In genomic region chr3:92050382-92051054, GRCm38 (mm10) we compare ENCODE assay signal across 10 mouse cellular contexts. TPM values are rescaled to one million over a fixed set of nuclear protein-coding genes. Genes with fewer than 3 reads are reported as not detected.
DNase-seq lines count a peak whose midpoint lies in the region; ATAC-seq and TF ChIP-seq lines count a peak whose summit lies in the region.
"Had no signal": no experiment of that assay in that cellular context is flagged by ENCODE, and none has a peak within 500 bp of the region (broad histone marks: within the 10 kb centered on the region; RNA-seq: fewer than 3 reads in every experiment).

No protein-coding gene starts in this region.

- no peak overlapping the region for H3K9ac ChIP-seq in kidney, embryonic 14.5 days (ENCODE audit: low read depth, low read length)

- H3K4me3 ChIP-seq in kidney, adult 2 months (ENCODE audit: insufficient read depth, low read depth, low read length), result no peak overlapping the region
- H3K4me3 ChIP-seq in kidney, embryonic 14.5 days (ENCODE audit: low read length), result no peak overlapping the region

- H3K36me3 ChIP-seq in kidney, adult 2 months (ENCODE audit: control insufficient read depth, insufficient read depth, low read length), result no peaks in the 10 kb centered on the region
- no peaks in the 10 kb centered on the region for H3K36me3 ChIP-seq in kidney, embryonic 14.5 days (ENCODE audit: control insufficient read depth, insufficient read depth, low read length)

- no peak overlapping the region for H3K27ac ChIP-seq in kidney, adult 2 months (ENCODE audit: insufficient read depth, low read depth, low read length)
- no peak overlapping the region for H3K27ac ChIP-seq in kidney, embryonic 14.5 days (ENCODE audit: low read depth, low read length)

- no peaks in the 10 kb centered on the region for H3K4me1 ChIP-seq in kidney, adult 2 months (ENCODE audit: control insufficient read depth, insufficient read depth, low read length)
- no peaks in the 10 kb centered on the region for H3K4me1 ChIP-seq in kidney, embryonic 14.5 days (ENCODE audit: control insufficient read depth, insufficient read depth, low read length)

- TF ChIP-seq POLR2A in kidney, adult 2 months (IDR thresholded peaks at IDR 0.05; ENCODE audit: low read depth, low read length), result no peak

- H3K27me3 ChIP-seq in kidney, adult 2 months (replicated peaks; ENCODE audit: control insufficient read depth, insufficient read depth, low read length), result no peaks in the 10 kb centered on the region
- H3K27me3 ChIP-seq in kidney, embryonic 14.5 days (ENCODE audit: control insufficient read depth, insufficient read depth, low read length), result no peaks in the 10 kb centered on the region

- TF ChIP-seq CTCF in kidney, adult 2 months (conservative IDR thresholded peaks at IDR 0.05; ENCODE audit: insufficient read depth, insufficient read length, low read depth, low read length), result 0 out of 2 replicates have a peak, but pooled peaks have one; percentile 2

- DNase-seq in CD4-positive, CD25-positive, alpha-beta regulatory T cell, adult 2 months (ENCODE audit: low read depth, low spot score), result peak; percentile 3
- peak; percentile 49 for DNase-seq in kidney, adult 2 months
- DNase-seq in ovary, postnatal 14 days (ENCODE audit: low spot score), result peak; percentile 9
- no peak for DNase-seq in ovary, postnatal 36 days (ENCODE audit: low spot score)
- peak; percentile 57 for DNase-seq in retina, postnatal 1 day

- WGBS in kidney, adult 2 months, result 48% methylated on average over 6 of the region's 6 CpGs
- 51% methylated on average over 6 of the region's 6 CpGs for WGBS in kidney, embryonic 14.5 days

- no peak overlapping the region for H3K4me2 ChIP-seq in kidney, embryonic 14.5 days (replicated peaks; ENCODE audit: low read depth, low read length)

- no peak for ATAC-seq in CD4-positive, CD25-positive, alpha-beta regulatory T cell, adult 4 months
- ATAC-seq in kidney, embryonic 14.5 days (ENCODE audit: low FRiP score, low TSS enrichment), result no peak
- ATAC-seq in erythroid progenitor cell, adult 5-6 weeks (replicated peaks; ENCODE audit: low FRiP score, poor library complexity, severe bottlenecking), result no peak

- H3K9me3 ChIP-seq in kidney, embryonic 14.5 days (ENCODE audit: control insufficient read depth, low read length), result no peaks in the 10 kb centered on the region

RNA-seq across cellular contexts. Expression of gene Lor, which starts 32.4 kb away (rescaled TPM):
- polyA plus RNA-seq in CD4-positive, CD25-positive, alpha-beta regulatory T cell, adult 4 months (2017; shearing (Covaris generic)), result not detected
- polyA plus RNA-seq in kidney, adult 2 months (2012; rRNA removed), result 0.17 and 0.19 TPM in 2 replicates
- 0.54 and 0.63 TPM in 2 replicates for polyA plus RNA-seq in kidney, embryonic 14.5 days (2014; fragmentation: Nextera tagmentation; extraction: Ambion mirVana)
- total RNA-seq in erythroid progenitor cell, adult 5-6 weeks (2015; ENCODE audit: low replicate concordance), result not detected in 2 replicates
- not detected in 2 replicates for total RNA-seq in erythroid progenitor cell, adult 5-6 weeks (2017; ENCODE audit: low replicate concordance)

RNA-seq across cellular contexts. Expression of gene Pglyrp3, which starts 36.1 kb away (rescaled TPM):
- not detected for polyA plus RNA-seq in CD4-positive, CD25-positive, alpha-beta regulatory T cell, adult 4 months (2017; shearing (Covaris generic))
- polyA plus RNA-seq in kidney, adult 2 months (2012; rRNA removed), result not detected in 2 replicates
- polyA plus RNA-seq in kidney, embryonic 14.5 days (2014; fragmentation: Nextera tagmentation; extraction: Ambion mirVana), result not detected in 2 replicates
- not detected in 2 replicates for total RNA-seq in erythroid progenitor cell, adult 5-6 weeks (2015; ENCODE audit: low replicate concordance)
- total RNA-seq in erythroid progenitor cell, adult 5-6 weeks (2017; ENCODE audit: low replicate concordance), result not detected in 2 replicates
- polyA plus RNA-seq: large intestine, adult 2 months; neural tube, embryonic 11.5 days had no signal
